In the genomic region with DNA sequence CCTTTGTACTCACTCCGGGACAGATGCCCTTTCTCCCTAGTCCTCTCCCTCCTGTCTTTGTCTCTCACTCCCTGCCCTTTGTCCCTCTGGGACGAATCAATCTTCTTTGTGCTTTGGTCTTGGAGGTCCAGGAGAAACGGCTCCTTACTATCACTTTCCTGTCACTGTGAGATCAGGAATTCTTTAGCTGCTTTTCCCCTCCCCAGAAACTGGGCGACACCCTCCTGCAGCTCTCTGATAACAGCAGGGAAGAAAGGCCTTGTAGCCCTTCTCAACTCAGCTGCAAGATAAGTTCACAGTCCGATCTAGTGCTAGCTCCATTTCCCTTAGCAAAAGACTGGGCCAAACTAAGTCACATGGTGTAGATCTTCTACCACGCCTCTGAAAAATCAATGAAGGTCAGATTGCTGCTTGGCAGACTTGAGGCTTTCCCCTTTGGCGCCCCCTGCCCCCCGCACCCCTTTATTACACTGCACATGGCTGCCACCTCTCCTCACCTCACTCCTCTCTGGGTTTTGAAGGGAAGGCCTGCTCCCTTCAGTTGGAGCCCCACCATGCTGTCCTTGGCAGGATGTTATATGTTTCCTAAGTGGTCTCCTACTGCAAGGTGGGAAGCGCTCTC, we compare ENCODE assay signal across 8 mouse cellular contexts. TPM values are rescaled to one million over a fixed set of nuclear protein-coding genes. Genes with fewer than 3 reads are reported as not detected.
DNase-seq lines count a peak whose midpoint lies in the region; ATAC-seq and TF ChIP-seq lines count a peak whose summit lies in the region.
"Had no signal": no experiment of that assay in that cellular context is flagged by ENCODE, and none has a peak within 500 bp of the region (broad histone marks: within the 10 kb centered on the region; RNA-seq: fewer than 3 reads in every experiment).

No protein-coding gene starts in this region.

- H3K4me1 ChIP-seq in lung, adult 2 months (ENCODE audit: control insufficient read depth, insufficient read depth, low read length): peaks cover 2% of the 10 kb centered on the region; the same call in 1 of the 2 replicates
- H3K4me1 ChIP-seq in midbrain, embryonic 14.5 days (ENCODE audit: control insufficient read depth, insufficient read depth, low read length): no peaks in the 10 kb centered on the region

- 28% methylated on average over 9 of the region's 9 CpGs for WGBS in lung, adult 2 months
- 17% methylated on average over 9 of the region's 9 CpGs for WGBS in midbrain, embryonic 14.5 days

- ATAC-seq in granulocyte monocyte progenitor cell, adult 5-6 weeks (replicated peaks; ENCODE audit: poor library complexity, severe bottlenecking): peak; percentile 69
- ATAC-seq in midbrain, embryonic 14.5 days (ENCODE audit: low FRiP score, low TSS enrichment): no peak

- no peak overlapping the region for H3K27ac ChIP-seq in midbrain, embryonic 14.5 days (replicated peaks; ENCODE audit: low read depth, low read length)
- H3K27ac ChIP-seq: hindbrain, embryonic 15.5 days had no signal

- H3K9me3 ChIP-seq in midbrain, embryonic 14.5 days (ENCODE audit: control insufficient read depth, low read length): no peaks in the 10 kb centered on the region
- H3K9me3 ChIP-seq: hindbrain, embryonic 15.5 days had no signal

- no peaks in the 10 kb centered on the region for H3K27me3 ChIP-seq in midbrain, embryonic 14.5 days (ENCODE audit: control insufficient read depth, insufficient read depth, low read length)
- H3K27me3 ChIP-seq: hindbrain, embryonic 15.5 days had no signal

- no peak overlapping the region for H3K4me3 ChIP-seq in lung, adult 2 months (replicated peaks; ENCODE audit: extremely low read depth, low read depth, low read length)
- H3K4me3 ChIP-seq in midbrain, embryonic 14.5 days (replicated peaks; ENCODE audit: low read depth, low read length): no peak overlapping the region
- H3K4me3 ChIP-seq: hindbrain, embryonic 15.5 days had no signal

- no peak overlapping the region for H3K4me2 ChIP-seq in midbrain, embryonic 14.5 days (ENCODE audit: low read length)
- H3K4me2 ChIP-seq: hindbrain, embryonic 15.5 days had no signal

- no peak for DNase-seq in lung, adult 2 months
- no peak for DNase-seq in lung, postnatal 25 days (ENCODE audit: low spot score)
- DNase-seq in brain, adult 2 months (ENCODE audit: low read depth, low spot score): peak; percentile 33
- peak; percentile 32 for DNase-seq in midbrain, embryonic 14.5 days
- no peak for DNase-seq in cerebellum, postnatal 4 days (ENCODE audit: low spot score in 2 of 2)
- DNase-seq in layer of hippocampus, postnatal 36 days: no peak

- H3K9ac ChIP-seq in midbrain, embryonic 14.5 days (replicated peaks; ENCODE audit: low read length): no peak overlapping the region
- H3K9ac ChIP-seq: hindbrain, embryonic 15.5 days had no signal

- 0 out of 2 replicates have a peak, but pooled peaks have one; percentile 24 for TF ChIP-seq CTCF in lung, adult 2 months (IDR thresholded peaks at IDR 0.05; ENCODE audit: insufficient read depth, low read length)

- TF ChIP-seq POLR2A in lung, adult 2 months (IDR thresholded peaks at IDR 0.05; ENCODE audit: borderline replicate concordance, extremely low read depth, low read depth, low read length): no peak

- H3K36me3 ChIP-seq in midbrain, embryonic 14.5 days (ENCODE audit: control insufficient read depth, insufficient read depth, low read length): peaks cover 31% of the 10 kb centered on the region

RNA-seq across cellular contexts. Expression of gene BC017158, which starts 8.9 kb away (rescaled TPM):
- polyA plus RNA-seq in lung, adult 2 months (2012; rRNA removed): 59.4 and 59.9 TPM in 2 replicates
- 37.7 and 45.6 TPM in 2 replicates for total RNA-seq in granulocyte monocyte progenitor cell, adult 5-6 weeks (2014; fragmentation: Nextera tagmentation)
- total RNA-seq in granulocyte monocyte progenitor cell, adult 5-6 weeks (2017): 18.4 and 24.8 TPM in 2 replicates
- 20.1 and 20.2 TPM in 2 replicates for polyA plus RNA-seq in midbrain, embryonic 14.5 days (2014; fragmentation: Nextera tagmentation; extraction: Ambion mirVana)
- 10 to 100 TPM; 23.0 to 24.0 TPM for total RNA-seq in layer of hippocampus, postnatal 36 days (2021)

RNA-seq across cellular contexts. Expression of gene Slc5a2, which starts 23.6 kb away (rescaled TPM):
- polyA plus RNA-seq in lung, adult 2 months (2012; rRNA removed): 0.09 and 0.24 TPM in 2 replicates
- not detected in 2 replicates for total RNA-seq in granulocyte monocyte progenitor cell, adult 5-6 weeks (2014; fragmentation: Nextera tagmentation)
- not detected in 2 replicates for total RNA-seq in granulocyte monocyte progenitor cell, adult 5-6 weeks (2017)
- 0.31 TPM in 1 of 2 replicates, not detected in the other for polyA plus RNA-seq in midbrain, embryonic 14.5 days (2014; fragmentation: Nextera tagmentation; extraction: Ambion mirVana)
- total RNA-seq in layer of hippocampus, postnatal 36 days (2021): not detected
- polyA plus RNA-seq: hindbrain, embryonic 15.5 days had no signal

RNA-seq across cellular contexts. Expression of gene Tgfb1i1, which starts 42.4 kb away (rescaled TPM):
- 131 and 150 TPM in 2 replicates for polyA plus RNA-seq in lung, adult 2 months (2012; rRNA removed)
- total RNA-seq in granulocyte monocyte progenitor cell, adult 5-6 weeks (2014; fragmentation: Nextera tagmentation): 0.06 and 1.2 TPM in 2 replicates
- total RNA-seq in granulocyte monocyte progenitor cell, adult 5-6 weeks (2017): not detected in 2 replicates
- polyA plus RNA-seq in midbrain, embryonic 14.5 days (2014; fragmentation: Nextera tagmentation; extraction: Ambion mirVana): 10.8 and 20.2 TPM in 2 replicates
- total RNA-seq in layer of hippocampus, postnatal 36 days (2021): 10 to 100 TPM; 10.9 to 13.7 TPM

RNA-seq across cellular contexts. Expression of gene 9130023H24Rik, which starts 51.2 kb away (rescaled TPM):
- polyA plus RNA-seq in lung, adult 2 months (2012; rRNA removed): 2.4 and 3.1 TPM in 2 replicates
- 1.8 and 2.3 TPM in 2 replicates for total RNA-seq in granulocyte monocyte progenitor cell, adult 5-6 weeks (2014; fragmentation: Nextera tagmentation)
- total RNA-seq in granulocyte monocyte progenitor cell, adult 5-6 weeks (2017): 5.2 and 6.6 TPM in 2 replicates
- 9.1 and 11.5 TPM in 2 replicates for polyA plus RNA-seq in midbrain, embryonic 14.5 days (2014; fragmentation: Nextera tagmentation; extraction: Ambion mirVana)
- total RNA-seq in layer of hippocampus, postnatal 36 days (2021): 1 to 10 TPM; 3.3 to 3.6 TPM

RNA-seq across cellular contexts. Expression of gene Armc5, which starts 51.9 kb away (rescaled TPM):
- polyA plus RNA-seq in lung, adult 2 months (2012; rRNA removed): 41.3 and 45.2 TPM in 2 replicates
- total RNA-seq in granulocyte monocyte progenitor cell, adult 5-6 weeks (2014; fragmentation: Nextera tagmentation): 6.0 and 15.4 TPM in 2 replicates
- total RNA-seq in granulocyte monocyte progenitor cell, adult 5-6 weeks (2017): 9.3 and 9.6 TPM in 2 replicates
- polyA plus RNA-seq in midbrain, embryonic 14.5 days (2014; fragmentation: Nextera tagmentation; extraction: Ambion mirVana): 8.3 and 10.2 TPM in 2 replicates
- 10 to 100 TPM; 11.2 to 12.2 TPM for total RNA-seq in layer of hippocampus, postnatal 36 days (2021)

Comparison
In these comparisons a context has a peak if more than half of its experiments do, and no peak if none do; other contexts are left out.
1. DNase-seq: peak in brain, adult 2 months (single experiment) and midbrain, embryonic 14.5 days (single experiment); none in lung, adult 2 months (single experiment), lung, postnatal 25 days (single experiment), cerebellum, postnatal 4 days (0 of 2) and layer of hippocampus, postnatal 36 days (0 of 2).
2. RNA of gene Tgfb1i1, which starts 42.4 kb away (total RNA-seq): 10.9 to 13.7 TPM in layer of hippocampus, postnatal 36 days; 0.06 to 1.2 TPM in granulocyte monocyte progenitor cell, adult 5-6 weeks; every median in the first group is over 4 times any median in the second.